Mouse (Mus musculus): ENCODE measurements at regions not wholly inside any gene's neighbourhood (a gene's known extent, or its start where the extent isn't known, plus 50 kb on each side); places are given as distances from the start of the nearest gene placed in this dataset.

GRCm38 (mm10) chr13:114523116-114523515, 64.4 kb upstream of the Fst start:
- no peak overlapping the region for H3K4me2 ChIP-seq
- no peak overlapping the region for H3K4me3 ChIP-seq
- H3K9ac ChIP-seq: no peak overlapping the region
- H3K27me3 ChIP-seq: no peaks in the 10 kb centered on the region
- ATAC-seq: peak; percentile 77
- no peaks in the 10 kb centered on the region for H3K9me3 ChIP-seq (replicated peaks)
- H3K36me3 ChIP-seq (ENCODE audit: poor library complexity, severe bottlenecking): no peaks in the 10 kb centered on the region
- 30% methylated on average over 3 of the region's 3 CpGs for WGBS
- H3K27ac ChIP-seq: no peak overlapping the region
- no peaks in the 10 kb centered on the region for H3K4me1 ChIP-seq

- 0 out of 2 replicates have a peak, but pooled peaks cover 2% of the 10 kb centered on the region for H3K27me3 ChIP-seq
- no peaks in the 10 kb centered on the region for H3K36me3 ChIP-seq (ENCODE audit: poor library complexity, severe bottlenecking)
- no peak overlapping the region; the same call in 1 of the 2 replicates for H3K4me2 ChIP-seq
- H3K9me3 ChIP-seq (replicated peaks): no peaks in the 10 kb centered on the region
- peak; percentile 36; the same call in 1 of the 2 replicates for ATAC-seq
- H3K9ac ChIP-seq: no peak overlapping the region
- no peak overlapping the region for H3K27ac ChIP-seq
- WGBS: 20% methylated on average over 9 of the region's 9 CpGs
- no peak overlapping the region for H3K4me3 ChIP-seq
- peaks cover 2% of the 10 kb centered on the region; the same call in 1 of the 2 replicates for H3K4me1 ChIP-seq
These were observed 68.1 kb upstream of the Fst start for GRCm38 (mm10) chr13:114526856-114527255.

- 67% methylated on average over 11 of the region's 11 CpGs for WGBS
These were observed 71.5 kb upstream of the Fst start for GRCm38 (mm10) chr13:114530171-114530774.

GRCm38 (mm10) chr13:114531780-114532179, 73.0 kb upstream of the Fst start:
- Histone ChIP-seq H3K27me3 (0 out of 2 replicates have a peak, but pooled peaks cover 2% of the 10 kb centered on the region), H3K4me2 (0 out of 2 replicates have a peak overlapping the region, but pooled peaks have one; percentile 30), H3K27ac (no peak overlapping the region), H3K9ac (no peak overlapping the region), H3K9me3 (replicated peaks) (no peaks in the 10 kb centered on the region), H3K36me3 (ENCODE audit: poor library complexity, severe bottlenecking) (no peaks in the 10 kb centered on the region), H3K4me1 (peaks cover 12% of the 10 kb centered on the region), H3K4me3 (no peak overlapping the region)
- ATAC-seq: peak; percentile 67; the same call in 1 of the 2 replicates
- WGBS: 12% methylated on average over 5 of the region's 5 CpGs

More at GRCm38 (mm10) chr13:114530171-114530774, 71.5 kb upstream of the Fst start:
- Histone ChIP-seq H3K27ac (no peak overlapping the region), H3K36me3 (ENCODE audit: poor library complexity, severe bottlenecking) (no peaks in the 10 kb centered on the region), H3K4me1 (peaks cover 12% of the 10 kb centered on the region), H3K27me3 (0 out of 2 replicates have a peak, but pooled peaks cover 2% of the 10 kb centered on the region), H3K4me2 (no peak overlapping the region), H3K4me3 (no peak overlapping the region), H3K9me3 (replicated peaks) (no peaks in the 10 kb centered on the region), H3K9ac (no peak overlapping the region)
- ATAC-seq: no peak

- H3K4me1 ChIP-seq: peaks cover 12% of the 10 kb centered on the region
- H3K4me2 ChIP-seq: no peak overlapping the region
- no peak overlapping the region for H3K27ac ChIP-seq
- H3K9ac ChIP-seq: no peak overlapping the region
- H3K36me3 ChIP-seq (ENCODE audit: poor library complexity, severe bottlenecking): no peaks in the 10 kb centered on the region
- no peaks in the 10 kb centered on the region for H3K9me3 ChIP-seq (replicated peaks)
- H3K27me3 ChIP-seq: 0 out of 2 replicates have a peak, but pooled peaks cover 2% of the 10 kb centered on the region
- peak; percentile 76; the same call in 1 of the 2 replicates for ATAC-seq
- H3K4me3 ChIP-seq: no peak overlapping the region
- 34% methylated on average over 8 of the region's 8 CpGs for WGBS
These were observed 73.8 kb upstream of the Fst start for GRCm38 (mm10) chr13:114532393-114533097.

GRCm38 (mm10) chr13:114534591-114534990, 75.8 kb upstream of the Fst start:
- 58% methylated on average over 3 of the region's 3 CpGs for WGBS
- ATAC-seq: no peak
- H3K9ac ChIP-seq: no peak overlapping the region
- no peaks in the 10 kb centered on the region for H3K36me3 ChIP-seq (ENCODE audit: poor library complexity, severe bottlenecking)
- no peak overlapping the region for H3K4me2 ChIP-seq
- 0 out of 2 replicates have a peak, but pooled peaks cover 1% of the 10 kb centered on the region for H3K27me3 ChIP-seq
- H3K4me1 ChIP-seq: peaks cover 12% of the 10 kb centered on the region
- no peaks in the 10 kb centered on the region for H3K9me3 ChIP-seq (replicated peaks)
- H3K27ac ChIP-seq: no peak overlapping the region
- no peak overlapping the region for H3K4me3 ChIP-seq

- no peak for ATAC-seq
- Histone ChIP-seq H3K36me3 (ENCODE audit: poor library complexity, severe bottlenecking) (no peaks in the 10 kb centered on the region), H3K9ac (no peak overlapping the region), H3K27me3 (no peaks in the 10 kb centered on the region), H3K4me3 (no peak overlapping the region), H3K27ac (no peak overlapping the region), H3K9me3 (replicated peaks) (no peaks in the 10 kb centered on the region), H3K4me1 (peaks cover 12% of the 10 kb centered on the region), H3K4me2 (no peak overlapping the region)
- 85% methylated on average over 1 of the region's 1 CpGs for WGBS
These were observed 77.0 kb upstream of the Fst start for GRCm38 (mm10) chr13:114535721-114536120.

- WGBS: 69% methylated on average over 3 of the region's 3 CpGs
- ATAC-seq: no peak
- no peak overlapping the region for H3K9ac ChIP-seq
- no peak overlapping the region for H3K27ac ChIP-seq
- H3K4me1 ChIP-seq: no peaks in the 10 kb centered on the region
- H3K9me3 ChIP-seq (replicated peaks): no peaks in the 10 kb centered on the region
- no peak overlapping the region for H3K4me3 ChIP-seq
- no peaks in the 10 kb centered on the region for H3K27me3 ChIP-seq
- H3K36me3 ChIP-seq (ENCODE audit: poor library complexity, severe bottlenecking): no peaks in the 10 kb centered on the region
- H3K4me2 ChIP-seq: no peak overlapping the region
These were observed 113.0 kb upstream of the Fst start for GRCm38 (mm10) chr13:114571731-114572130.

GRCm38 (mm10) chr13:114584566-114584965, 125.8 kb upstream of the Fst start:
- no peak overlapping the region for H3K4me3 ChIP-seq
- H3K4me2 ChIP-seq: no peak overlapping the region
- no peak overlapping the region for H3K27ac ChIP-seq
- WGBS: 72% methylated on average over 7 of the region's 7 CpGs
- no peaks in the 10 kb centered on the region for H3K27me3 ChIP-seq
- H3K4me1 ChIP-seq: no peaks in the 10 kb centered on the region
- no peak overlapping the region for H3K9ac ChIP-seq
- no peak for ATAC-seq
- no peaks in the 10 kb centered on the region for H3K9me3 ChIP-seq (replicated peaks)
- no peaks in the 10 kb centered on the region for H3K36me3 ChIP-seq (ENCODE audit: poor library complexity, severe bottlenecking)

- ATAC-seq: no peak
These were observed 128.9 kb upstream of the Fst start for GRCm38 (mm10) chr13:114587621-114588020.

GRCm38 (mm10) chr13:114603341-114603740, 144.6 kb upstream of the Fst start:
- WGBS: 89% methylated on average over 13 of the region's 13 CpGs
- Histone ChIP-seq H3K36me3 (ENCODE audit: poor library complexity, severe bottlenecking) (no peaks in the 10 kb centered on the region), H3K27ac (no peak overlapping the region), H3K4me2 (no peak overlapping the region), H3K4me3 (no peak overlapping the region), H3K9ac (no peak overlapping the region), H3K4me1 (no peaks in the 10 kb centered on the region), H3K9me3 (replicated peaks) (no peaks in the 10 kb centered on the region), H3K27me3 (no peaks in the 10 kb centered on the region)
- no peak for ATAC-seq

More at GRCm38 (mm10) chr13:114587621-114588020, 128.9 kb upstream of the Fst start:
- Histone ChIP-seq H3K27ac (no peak overlapping the region), H3K36me3 (ENCODE audit: poor library complexity, severe bottlenecking) (no peaks in the 10 kb centered on the region), H3K4me1 (no peaks in the 10 kb centered on the region), H3K9ac (no peak overlapping the region), H3K27me3 (no peaks in the 10 kb centered on the region), H3K9me3 (replicated peaks) (no peaks in the 10 kb centered on the region), H3K4me3 (no peak overlapping the region), H3K4me2 (no peak overlapping the region)
- WGBS: 87% methylated on average over 2 of the region's 2 CpGs

- no peak overlapping the region for H3K4me2 ChIP-seq
- peak; percentile 33; the same call in 1 of the 2 replicates for ATAC-seq
- H3K27ac ChIP-seq: no peak overlapping the region
- H3K9me3 ChIP-seq (replicated peaks): no peaks in the 10 kb centered on the region
- H3K36me3 ChIP-seq (ENCODE audit: poor library complexity, severe bottlenecking): no peaks in the 10 kb centered on the region
- WGBS: 77% methylated on average over 11 of the region's 11 CpGs
- H3K27me3 ChIP-seq: no peaks in the 10 kb centered on the region
- no peak overlapping the region for H3K9ac ChIP-seq
- H3K4me1 ChIP-seq: no peaks in the 10 kb centered on the region
- no peak overlapping the region for H3K4me3 ChIP-seq
These were observed 145.4 kb upstream of the Fst start for GRCm38 (mm10) chr13:114604037-114604694.
